Mouse (Mus musculus) kidney, adult 2 months (tissue): ENCODE results near the gene Ttc41. TPM values are rescaled to one million over a fixed set of nuclear protein-coding genes. Genes with fewer than 3 reads are reported as not detected.
A peak's percentile ranks its signal among the peaks of the same experiment; 100 is the strongest.

Experiments used
- DNase-seq: peaks from one replicate; pipeline ENCODE4 v3.0.0; 2021
- H3K27ac ChIP-seq: fragments of 200-500 bp; 2 replicates; pipeline ENCODE4 v1.5.1; 2012; ENCODE audit warnings: low read depth, low read length, control low read depth, inconsistent platforms; ENCODE audit not compliant: insufficient read depth
- H3K27me3 ChIP-seq: fragments of 200-500 bp; replicated peaks from 2 replicates; pipeline ENCODE4 v1.6.1; 2012; ENCODE audit warnings: mild to moderate bottlenecking, moderate library complexity, low read length, inconsistent platforms; ENCODE audit not compliant: control insufficient read depth, insufficient read depth
- H3K36me3 ChIP-seq: fragments of 200-500 bp; 2 replicates; pipeline ENCODE4 v1.6.1; 2012; ENCODE audit warnings: mild to moderate bottlenecking, moderate library complexity, low read length, inconsistent platforms; ENCODE audit not compliant: control insufficient read depth, insufficient read depth
- H3K4me1 ChIP-seq: fragments of 200-500 bp; 2 replicates; pipeline ENCODE4 v1.6.1; 2011; ENCODE audit warnings: low read length; ENCODE audit not compliant: control insufficient read depth, insufficient read depth
- H3K4me3 ChIP-seq: fragments of 200-500 bp; 2 replicates; pipeline ENCODE4 v1.5.1; 2011; ENCODE audit warnings: mild to moderate bottlenecking, low read depth, low read length, control low read depth; ENCODE audit not compliant: insufficient read depth
- CTCF ChIP-seq: fragments of 200-500 bp; conservative IDR thresholded peaks from 2 replicates; pipeline ENCODE4 v1.5.1; 2011; ENCODE audit warnings: low read depth, mild to moderate bottlenecking, control low read depth, low read length, moderate library complexity, mixed read lengths; ENCODE audit not compliant: insufficient read depth, insufficient read length
- POLR2A ChIP-seq: fragments of 200-500 bp; IDR thresholded peaks from one replicate; pipeline ENCODE4 v1.6.1; 2011; ENCODE audit warnings: low read depth, low read length, control low read depth
- WGBS: fragments of 180-500 bp; shearing (Covaris S2); methylation state at CpG from one replicate; pipeline ENCODE4 v1.1.7; 2018; 5-methylcytosine and 5-hydroxymethylcytosine counted together
- polyA plus RNA-seq: library from polyadenylated mRNA; depleted of rRNA; stranded (reverse); fragments of >200 nt; gene quantifications from 2 replicates; pipeline ENCODE4 v1.2.3, GENCODE M21; 2012

Gene Ttc41
- polyA plus RNA-seq, 1 experiment: 1.8 TPM

- Histone ChIP-seq H3K27ac (no peak overlapping the region), H3K27me3 (no peaks in the 10 kb centered on the region), H3K36me3 (no peaks in the 10 kb centered on the region), H3K4me3 (peak overlapping the region; percentile 17; the same call in 1 of the 2 replicates), H3K4me1 (no peaks in the 10 kb centered on the region)
- DNase-seq: peak; percentile 42
- WGBS: 12% methylated on average over 12 of the region's 12 CpGs
- TF ChIP-seq CTCF (no peak), POLR2A (no peak)
Observed at GRCm38 (mm10) chr10:86727548-86727980, 22.0 kb downstream of the Ttc41 start.

- 90% methylated on average over 3 of the region's 3 CpGs for WGBS
Observed at GRCm38 (mm10) chr10:86728176-86728575, 22.6 kb downstream of the Ttc41 start.

GRCm38 (mm10) chr10:86730823-86731499 is 25.4 kb downstream of the Ttc41 start:
- H3K36me3 ChIP-seq: no peaks in the 10 kb centered on the region
- peak overlapping the region; percentile 47 for H3K4me3 ChIP-seq
- WGBS: 5% methylated on average over 22 of the region's 22 CpGs
- H3K27ac ChIP-seq: no peak overlapping the region
- no peaks in the 10 kb centered on the region for H3K27me3 ChIP-seq
- DNase-seq: peak; percentile 88
- H3K4me1 ChIP-seq: no peaks in the 10 kb centered on the region
- TF ChIP-seq POLR2A: no peak
- peak; percentile 84 for TF ChIP-seq CTCF

More at GRCm38 (mm10) chr10:86728176-86728575, 22.6 kb downstream of the Ttc41 start:
- no peaks in the 10 kb centered on the region for H3K36me3 ChIP-seq
- DNase-seq: no peak
- H3K4me3 ChIP-seq: no peak overlapping the region
- H3K27ac ChIP-seq: no peak overlapping the region
- no peaks in the 10 kb centered on the region for H3K27me3 ChIP-seq
- no peaks in the 10 kb centered on the region for H3K4me1 ChIP-seq
- TF ChIP-seq POLR2A: no peak
- no peak for TF ChIP-seq CTCF

- H3K36me3 ChIP-seq: no peaks in the 10 kb centered on the region
- TF ChIP-seq CTCF: no peak
- TF ChIP-seq POLR2A: no peak
- H3K27me3 ChIP-seq: no peaks in the 10 kb centered on the region
- no peaks in the 10 kb centered on the region for H3K4me1 ChIP-seq
- no peak overlapping the region for H3K27ac ChIP-seq
- WGBS: 54% methylated on average over 2 of the region's 2 CpGs
- no peak for DNase-seq
- H3K4me3 ChIP-seq: no peak overlapping the region
Observed at GRCm38 (mm10) chr10:86731500-86731863, 25.9 kb downstream of the Ttc41 start.

- TF ChIP-seq CTCF (no peak), POLR2A (no peak)
- H3K27me3 ChIP-seq: no peaks in the 10 kb centered on the region
- 77% methylated on average over 4 of the region's 4 CpGs for WGBS
- no peaks in the 10 kb centered on the region for H3K36me3 ChIP-seq
- no peaks in the 10 kb centered on the region for H3K4me1 ChIP-seq
- H3K4me3 ChIP-seq: no peak overlapping the region
- DNase-seq: no peak
- H3K27ac ChIP-seq: no peak overlapping the region
Observed at GRCm38 (mm10) chr10:86735036-86735435, 29.4 kb downstream of the Ttc41 start.

- no peak overlapping the region for H3K4me3 ChIP-seq
- no peak for DNase-seq
- H3K27ac ChIP-seq: no peak overlapping the region
- H3K4me1 ChIP-seq: no peaks in the 10 kb centered on the region
- TF ChIP-seq POLR2A (no peak), CTCF (no peak)
- H3K27me3 ChIP-seq: no peaks in the 10 kb centered on the region
- WGBS: 66% methylated on average over 2 of the region's 2 CpGs
- no peaks in the 10 kb centered on the region for H3K36me3 ChIP-seq
Observed at GRCm38 (mm10) chr10:86742918-86743317, 37.3 kb downstream of the Ttc41 start.

GRCm38 (mm10) chr10:86744306-86744705 is 38.7 kb downstream of the Ttc41 start:
- TF ChIP-seq POLR2A (no peak), CTCF (no peak)

More at GRCm38 (mm10) chr10:86744306-86744705, 38.7 kb downstream of the Ttc41 start:
- Histone ChIP-seq H3K27ac (no peak overlapping the region), H3K36me3 (no peaks in the 10 kb centered on the region), H3K27me3 (no peaks in the 10 kb centered on the region), H3K4me1 (no peaks in the 10 kb centered on the region), H3K4me3 (no peak overlapping the region)
- no peak for DNase-seq
- WGBS: 92% methylated on average over 7 of the region's 7 CpGs
